Mouse (Mus musculus): ENCODE data around the gene Zfp462.
A peak's percentile ranks its signal among the peaks of the same experiment; 100 is the strongest.
"Not testable (repeated sequence)": the region's sequence is repeated elsewhere in the genome, so short reads cannot be mapped to it uniquely, and the experiment has no call there.

Gene Zfp462

GRCm38 (mm10) chr4:54953657-54954395 lies 9.0 kb downstream of the Zfp462 start:
- no peak for DNase-seq

- DNase-seq, result no peak
Observed at GRCm38 (mm10) chr4:54954455-54954854, 9.6 kb downstream of the Zfp462 start.

DNA sequence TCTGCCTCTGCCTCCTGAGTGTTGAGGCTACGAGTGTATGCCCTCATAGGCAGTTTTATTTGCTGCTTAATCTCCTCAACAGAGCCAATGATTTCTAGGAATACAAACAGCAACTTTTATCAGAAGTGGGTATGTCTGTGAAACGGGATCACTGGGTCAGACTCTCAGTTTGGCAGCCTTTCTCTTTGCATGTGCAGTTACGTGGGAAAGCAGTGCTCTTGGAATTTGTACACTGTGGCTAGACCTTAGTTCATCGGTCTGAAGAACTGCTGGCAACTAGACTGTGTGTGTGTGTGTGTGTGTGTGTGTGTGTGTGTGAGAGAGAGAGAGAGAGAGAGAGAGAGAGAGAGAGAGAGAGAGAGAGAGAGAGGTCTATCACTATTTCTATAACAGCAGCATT lies 15.9 kb downstream of the Zfp462 start:
- DNase-seq, result no peak

DNA sequence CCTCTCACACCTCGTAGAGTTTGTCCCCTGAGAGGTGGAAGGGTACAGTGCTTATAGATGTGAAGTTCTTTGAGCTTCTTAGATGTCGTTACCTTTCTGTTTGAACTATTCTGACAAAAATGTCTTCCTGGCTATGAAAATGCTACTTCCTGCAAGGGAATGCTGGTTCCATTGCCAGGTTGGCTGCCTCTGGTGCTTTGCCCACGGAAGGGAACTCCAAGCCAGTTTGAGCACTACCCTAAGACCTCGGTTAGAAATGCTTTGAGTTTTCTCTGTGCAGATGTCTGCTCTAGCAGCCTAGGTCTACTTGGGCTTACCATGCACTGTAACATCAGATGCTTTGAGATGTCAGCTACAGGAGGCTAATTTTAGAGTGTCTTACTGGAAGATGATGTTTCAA lies 17.3 kb downstream of the Zfp462 start:
- no peak for DNase-seq

GRCm38 (mm10) chr4:54963551-54963950 lies 18.7 kb downstream of the Zfp462 start:
- no peak for DNase-seq

GRCm38 (mm10) chr4:54965169-54965695 lies 20.4 kb downstream of the Zfp462 start:
- DNase-seq, result no peak

GRCm38 (mm10) chr4:54966161-54966806 lies 21.4 kb downstream of the Zfp462 start:
- peak; percentile 47 to 50 for DNase-seq

GRCm38 (mm10) chr4:54967166-54967565 lies 22.3 kb downstream of the Zfp462 start:
- DNase-seq, result no peak

- peak in 1 of 2 experiments; percentile 26 for DNase-seq
Observed at GRCm38 (mm10) chr4:54967721-54968120, 22.9 kb downstream of the Zfp462 start.

GRCm38 (mm10) chr4:54969671-54970295 lies 24.9 kb downstream of the Zfp462 start:
- DNase-seq, result no peak

DNA sequence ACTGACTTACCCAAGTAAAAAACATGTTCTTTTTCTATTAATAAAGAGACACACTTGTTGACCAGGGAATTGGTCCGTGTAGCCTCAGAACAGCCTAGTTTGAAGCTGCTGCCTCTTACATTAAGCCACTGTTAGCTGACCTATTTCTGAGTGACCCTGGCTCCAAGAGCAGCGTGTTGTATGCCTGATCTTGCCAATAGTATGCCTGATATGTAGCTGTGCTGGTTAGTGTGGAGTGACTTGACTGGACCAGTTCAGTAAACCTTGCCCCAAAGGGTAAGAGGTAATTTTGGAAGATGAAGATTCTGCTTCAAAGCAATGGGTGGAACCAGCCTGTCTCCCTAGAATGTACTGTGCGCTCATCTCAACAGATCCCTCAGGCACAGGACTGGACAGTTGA lies 26.5 kb downstream of the Zfp462 start:
- no peak for DNase-seq

DNA sequence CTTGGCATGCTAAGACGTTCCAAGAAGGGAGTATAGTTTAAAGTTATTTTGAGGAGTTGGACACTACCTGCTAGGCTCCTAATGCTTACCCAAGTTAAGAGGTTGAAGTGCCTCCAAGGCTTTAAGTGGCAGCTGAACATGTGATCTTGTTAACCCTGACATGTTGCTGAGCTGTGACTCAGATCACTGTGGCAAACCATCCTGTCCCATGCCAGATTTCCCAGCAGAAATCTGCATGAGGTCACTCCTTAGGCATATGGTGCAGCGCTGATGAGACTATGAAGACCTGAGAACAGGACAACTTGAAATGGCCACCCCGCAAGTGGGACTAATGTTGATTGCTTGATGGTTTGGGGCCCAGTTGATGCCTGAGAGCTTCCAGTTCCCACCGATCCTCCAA lies 27.2 kb downstream of the Zfp462 start:
- peak; percentile 29 to 42 for DNase-seq

DNA sequence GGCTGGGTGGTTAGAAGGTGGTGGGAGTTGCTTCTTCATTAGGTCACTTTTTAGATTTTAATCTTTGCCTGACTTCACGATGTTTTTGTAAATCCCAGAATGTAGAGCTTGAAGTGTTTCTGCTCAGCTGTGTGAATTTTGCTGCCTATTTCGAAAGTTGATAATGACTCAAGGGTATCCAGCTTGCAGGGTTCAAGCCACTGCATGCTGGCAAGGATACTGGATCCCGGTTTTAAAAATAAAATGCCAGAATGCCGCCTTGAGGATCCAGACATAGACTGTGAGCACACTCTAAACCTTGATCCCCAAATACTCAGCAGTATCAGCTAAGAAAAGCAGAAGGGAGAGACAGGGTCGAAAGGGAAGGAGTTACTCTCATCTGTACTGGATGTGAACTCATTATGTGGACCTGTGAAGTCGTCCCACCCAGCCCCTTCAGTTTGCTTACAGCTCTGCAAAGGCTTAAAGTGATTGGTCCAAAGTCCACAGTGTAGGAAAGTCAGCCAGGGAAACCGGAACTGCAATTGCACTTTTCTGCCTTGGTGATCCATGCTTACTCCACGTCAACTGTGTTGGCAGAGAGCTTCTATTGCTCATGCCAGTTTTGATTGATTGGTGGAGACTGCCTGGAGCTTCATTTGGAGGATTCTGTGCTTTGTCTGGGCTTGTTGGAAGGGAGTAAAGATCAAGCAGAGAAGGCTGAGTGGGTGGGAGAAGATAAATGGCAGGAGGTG lies 28.1 kb downstream of the Zfp462 start:
- DNase-seq, result no peak

- DNase-seq, result peak; percentile 38 to 68
Observed at GRCm38 (mm10) chr4:54979771-54980472, 35.1 kb downstream of the Zfp462 start.

- no peak for DNase-seq
Observed at GRCm38 (mm10) chr4:54984502-54984901, 39.7 kb downstream of the Zfp462 start.

DNA sequence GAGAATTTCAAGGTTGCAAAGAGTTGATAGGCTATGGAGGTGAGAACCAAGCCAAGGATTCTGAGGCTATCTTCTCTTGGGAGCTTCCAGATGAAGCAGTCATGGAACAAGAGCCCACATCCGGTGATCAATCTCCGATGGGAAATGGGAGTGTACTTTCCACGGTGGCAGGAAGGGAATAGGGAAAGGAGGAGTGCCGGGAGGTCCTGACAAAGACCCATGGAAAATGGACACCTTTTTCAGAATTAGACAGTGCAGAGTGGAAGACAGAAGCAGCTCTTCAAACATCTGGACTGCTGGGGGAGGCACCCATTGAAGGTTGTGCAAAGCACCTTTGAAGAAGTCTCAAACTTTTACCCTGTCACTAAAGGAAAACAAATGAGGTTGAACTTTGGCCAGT lies 41.8 kb downstream of the Zfp462 start:
- DNase-seq, result no peak

DNA sequence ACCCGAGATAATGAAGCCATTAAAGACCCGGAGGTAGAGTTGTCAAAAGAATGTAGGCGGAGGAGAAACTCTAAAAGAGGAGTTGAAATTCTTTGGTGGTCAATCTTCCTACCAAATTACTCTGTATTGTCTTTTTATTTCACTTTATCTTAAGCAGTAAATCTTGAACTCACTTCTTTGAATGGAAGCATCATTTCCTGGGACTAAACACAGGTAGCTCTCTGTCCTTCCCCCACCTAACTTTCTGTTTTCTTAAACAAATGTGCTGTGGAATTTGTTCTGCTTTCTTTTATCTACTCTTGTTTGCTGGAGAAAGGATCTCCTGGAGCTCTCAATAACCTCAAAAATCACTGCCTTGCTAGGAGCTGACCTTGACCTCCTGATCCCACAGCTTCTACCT lies 42.4 kb downstream of the Zfp462 start:
- DNase-seq, result no peak

DNA sequence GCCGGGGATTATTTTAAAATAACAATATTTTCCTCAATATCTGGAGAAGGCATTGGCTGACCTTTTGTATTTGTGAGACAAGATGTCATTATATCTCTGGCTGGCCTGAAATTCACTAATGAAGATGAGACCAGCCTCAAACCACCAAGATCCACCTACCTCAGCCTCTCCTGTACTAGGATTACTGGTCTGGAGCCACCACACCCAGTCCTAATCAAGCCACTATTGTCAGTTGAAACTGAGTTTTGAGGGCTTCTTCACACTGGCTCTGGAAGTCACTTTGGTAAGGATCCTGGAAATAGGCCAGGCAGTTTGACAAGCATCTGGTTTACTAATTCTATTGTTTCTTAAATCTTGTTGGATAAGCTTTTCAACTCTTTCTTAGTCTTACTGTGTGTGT lies 43.1 kb downstream of the Zfp462 start:
- DNase-seq, result no peak

DNA sequence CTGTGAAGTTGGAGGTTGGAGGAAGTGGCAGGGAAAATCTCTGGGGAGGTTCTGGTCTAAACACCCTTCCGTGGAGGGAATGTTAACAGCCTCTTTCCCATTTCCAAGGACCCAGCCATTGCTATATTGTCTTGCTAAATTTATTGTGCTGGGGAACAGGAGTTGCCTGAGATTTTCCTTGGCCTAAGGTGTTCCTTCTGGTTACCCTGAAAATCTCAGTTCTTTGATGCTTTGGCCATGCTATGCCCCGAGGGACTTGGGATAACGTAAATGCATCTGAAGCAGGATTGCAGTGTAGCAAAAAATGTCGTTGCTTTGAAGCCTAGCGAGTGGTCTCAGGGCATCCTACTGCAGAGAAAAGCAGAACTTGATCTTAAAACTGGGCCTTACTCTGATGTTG lies 47.1 kb downstream of the Zfp462 start:
- no peak for DNase-seq

DNA sequence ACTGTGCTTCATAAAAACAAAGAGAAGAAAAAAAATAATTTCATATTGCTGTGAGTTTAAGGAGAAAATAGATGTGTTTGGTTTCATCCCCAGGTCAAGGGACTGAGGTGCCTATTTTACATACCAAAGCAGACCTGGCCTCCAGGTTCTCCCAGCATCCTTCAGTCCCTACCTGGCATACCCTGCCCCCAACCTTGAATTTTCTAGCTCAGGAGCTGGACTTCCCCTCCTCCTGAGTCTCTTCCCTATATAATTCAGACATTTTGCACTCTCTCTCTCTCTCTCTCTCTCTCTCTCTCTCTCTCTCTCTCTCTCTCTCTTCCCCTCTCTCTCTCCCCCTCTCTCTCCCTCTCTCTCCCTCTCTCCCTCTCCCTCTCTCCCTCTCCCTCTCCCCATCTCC lies 48.2 kb downstream of the Zfp462 start:
- not testable (repeated sequence) for DNase-seq

- DNase-seq, result no peak
Observed at GRCm38 (mm10) chr4:54995258-54995657, 50.4 kb downstream of the Zfp462 start.

- no peak for DNase-seq
Observed at GRCm38 (mm10) chr4:54996064-54996463, 51.2 kb downstream of the Zfp462 start.
